Mouse (Mus musculus) limb, embryonic 14.5 days (tissue): Measurements from ENCODE around the gene Mink1. TPM values are rescaled to one million over a fixed set of nuclear protein-coding genes. Genes with fewer than 3 reads are reported as not detected.

Experiments
- ATAC-seq: fragments of 200-750 bp; cut with Nextera tagmentation; 2 replicates; pipeline ENCODE4 v1.8.0; 2017; ENCODE audit warnings: low read depth, moderate number of reproducible peaks, moderate TSS enrichment; ENCODE audit not compliant: low FRiP score
- DNase-seq: peaks from one replicate; pipeline ENCODE4 v3.0.0-alpha.2; 2015; ENCODE audit warnings: low spot score
- H3K27ac ChIP-seq: fragments of 300-500 bp; sonication (generic); replicated peaks from 2 replicates; pipeline ENCODE4 v1.5.1; 2014; ENCODE audit warnings: low read depth, mild to moderate bottlenecking, low read length, moderate library complexity, mixed read lengths
- H3K27me3 ChIP-seq: fragments of 300-500 bp; sonication (generic); 2 replicates; pipeline ENCODE4 v1.6.1; 2014; ENCODE audit warnings: low read length, mixed read lengths; ENCODE audit not compliant: control insufficient read depth, insufficient read depth
- H3K36me3 ChIP-seq: fragments of 300-500 bp; sonication (generic); 2 replicates; pipeline ENCODE4 v1.6.1; 2014; ENCODE audit warnings: mild to moderate bottlenecking, low read length, moderate library complexity, mixed read lengths; ENCODE audit not compliant: control insufficient read depth, insufficient read depth
- H3K4me1 ChIP-seq: fragments of 300-500 bp; sonication (generic); 2 replicates; pipeline ENCODE4 v1.6.1; 2014; ENCODE audit warnings: antibody characterized with exemption, low read length, mixed read lengths; ENCODE audit not compliant: control insufficient read depth, insufficient read depth
- H3K4me2 ChIP-seq: fragments of 300-500 bp; sonication (generic); replicated peaks from 2 replicates; pipeline ENCODE4 v1.6.1; 2014; ENCODE audit warnings: low read depth, mild to moderate bottlenecking, low read length, moderate library complexity; ENCODE audit not compliant: severe bottlenecking
- H3K4me3 ChIP-seq: fragments of 300-500 bp; sonication (generic); replicated peaks from 2 replicates; pipeline ENCODE4 v1.5.1; 2014; ENCODE audit warnings: low read length
- H3K9ac ChIP-seq: fragments of 300-500 bp; sonication (generic); 2 replicates; pipeline ENCODE4 v1.6.1; 2014; ENCODE audit warnings: mild to moderate bottlenecking, low read depth, low read length, moderate library complexity; ENCODE audit not compliant: severe bottlenecking
- H3K9me3 ChIP-seq: fragments of 300-500 bp; sonication (generic); 2 replicates; pipeline ENCODE4 v1.6.1; 2016; ENCODE audit warnings: low read length; ENCODE audit not compliant: control insufficient read depth
- POLR2A ChIP-seq: fragments of 200-500 bp; IDR thresholded peaks from 2 replicates; pipeline ENCODE4 v1.8.0; 2012; ENCODE audit warnings: inconsistent platforms, mild to moderate bottlenecking, moderate library complexity, borderline replicate concordance; ENCODE audit not compliant: insufficient read depth, insufficient read length; ENCODE audit errors: extremely low read depth
- WGBS: fragments of 180-500 bp; shearing (Covaris S2); extraction: QIAGEN DNeasy Blood & Tissue Kit; methylation state at CpG from one replicate; pipeline ENCODE4 v1.1.7; 2014; 5-methylcytosine and 5-hydroxymethylcytosine counted together
- polyA plus RNA-seq, 2 experiments: library from polyadenylated mRNA; depleted of rRNA in 1 of 2; stranded (reverse) in 1 of 2; unstranded in 1 of 2; fragments of >200 nt; fragmentation: Nextera tagmentation in 1 of 2; extraction: Ambion mirVana in 1 of 2; gene quantifications; 2 replicates each; pipeline versions ENCODE4 v1.2.1 to v1.2.3; 2012 to 2014

The Mink1 gene
- polyA plus RNA-seq, 2 experiments: 19.8 to 91.2 TPM

- WGBS: 11% methylated on average over 16 of the region's 16 CpGs
- Histone ChIP-seq H3K27ac (peak overlapping the region; percentile 97), H3K9ac (peak overlapping the region; percentile 96), H3K4me2 (peak overlapping the region; percentile 97), H3K4me3 (peak overlapping the region; percentile 100), H3K9me3 (no peaks in the 10 kb centered on the region), H3K36me3 (peaks cover 23% of the 10 kb centered on the region), H3K27me3 (no peaks in the 10 kb centered on the region), H3K4me1 (peaks cover 23% of the 10 kb centered on the region)
- peak; percentile 31; the same call in 1 of the 2 replicates for ATAC-seq
- DNase-seq: peak; percentile 49
- no peak for TF ChIP-seq POLR2A
Observed at GRCm38 (mm10) chr11:70656456-70656927, 93.8 kb downstream of the Mink1 start.

- H3K27me3 ChIP-seq: no peaks in the 10 kb centered on the region
- H3K36me3 ChIP-seq: peaks cover 20% of the 10 kb centered on the region
- no peaks in the 10 kb centered on the region for H3K9me3 ChIP-seq
- WGBS: 14% methylated on average over 3 of the region's 3 CpGs
- ATAC-seq (no peak), DNase-seq (peak; percentile 20)
- H3K4me1 ChIP-seq: peaks cover 23% of the 10 kb centered on the region
- TF ChIP-seq POLR2A: no peak
- H3K4me3 ChIP-seq: peak within 1 kb of the TSS; percentile 100
- peak within 1 kb of the TSS; percentile 96 for H3K9ac ChIP-seq
- H3K27ac ChIP-seq: peak within 1 kb of the TSS; percentile 97
- peak within 1 kb of the TSS; percentile 97 for H3K4me2 ChIP-seq
Observed at GRCm38 (mm10) chr11:70656964-70657363, 94.3 kb downstream of the Mink1 start, which contains the start of gene Eno3. Eno3 (plus strand) TSS chr11:70657202.

GRCm38 (mm10) chr11:70657573-70657972, 94.9 kb downstream of the Mink1 start:
- Histone ChIP-seq H3K27me3 (no peaks in the 10 kb centered on the region), H3K9me3 (no peaks in the 10 kb centered on the region), H3K4me1 (peaks cover 22% of the 10 kb centered on the region), H3K9ac (0 out of 2 replicates have a peak overlapping the region, but pooled peaks have one; percentile 5), H3K4me2 (peak overlapping the region; percentile 97; the same call in 1 of the 2 replicates), H3K27ac (peak overlapping the region; percentile 97; the same call in 1 of the 2 replicates), H3K4me3 (no peak overlapping the region), H3K36me3 (peaks cover 20% of the 10 kb centered on the region)
- 45% methylated on average over 6 of the region's 6 CpGs for WGBS
- ATAC-seq: no peak
- DNase-seq: no peak
- TF ChIP-seq POLR2A: no peak

- peaks cover 19% of the 10 kb centered on the region for H3K4me1 ChIP-seq
- no peak for TF ChIP-seq POLR2A
Observed at GRCm38 (mm10) chr11:70657991-70658390, 95.3 kb downstream of the Mink1 start.

GRCm38 (mm10) chr11:70658521-70658920, 95.8 kb downstream of the Mink1 start:
- no peaks in the 10 kb centered on the region for H3K27me3 ChIP-seq
- ATAC-seq (no peak), DNase-seq (no peak)
- peaks cover 24% of the 10 kb centered on the region for H3K36me3 ChIP-seq
- H3K27ac ChIP-seq: no peak overlapping the region
- TF ChIP-seq POLR2A: no peak
- 72% methylated on average over 5 of the region's 5 CpGs for WGBS
- no peaks in the 10 kb centered on the region for H3K9me3 ChIP-seq
- no peak overlapping the region for H3K4me3 ChIP-seq
- no peak overlapping the region for H3K4me2 ChIP-seq
- H3K4me1 ChIP-seq: peaks cover 19% of the 10 kb centered on the region
- H3K9ac ChIP-seq: no peak overlapping the region

More at GRCm38 (mm10) chr11:70657991-70658390, 95.3 kb downstream of the Mink1 start:
- peaks cover 20% of the 10 kb centered on the region for H3K36me3 ChIP-seq
- no peak overlapping the region for H3K4me3 ChIP-seq
- no peak overlapping the region for H3K27ac ChIP-seq
- no peaks in the 10 kb centered on the region for H3K9me3 ChIP-seq
- H3K27me3 ChIP-seq: no peaks in the 10 kb centered on the region
- H3K4me2 ChIP-seq: 0 out of 2 replicates have a peak overlapping the region, but pooled peaks have one; percentile 97
- DNase-seq (no peak), ATAC-seq (no peak)
- 0 out of 2 replicates have a peak overlapping the region, but pooled peaks have one; percentile 5 for H3K9ac ChIP-seq
- WGBS: 59% methylated on average over 9 of the region's 9 CpGs

- Histone ChIP-seq H3K27me3 (no peaks in the 10 kb centered on the region), H3K9me3 (no peaks in the 10 kb centered on the region), H3K4me2 (no peak overlapping the region), H3K36me3 (peaks cover 28% of the 10 kb centered on the region), H3K9ac (no peak overlapping the region), H3K4me3 (no peak overlapping the region), H3K4me1 (peaks cover 19% of the 10 kb centered on the region), H3K27ac (no peak overlapping the region)
- TF ChIP-seq POLR2A: no peak
- DNase-seq (no peak), ATAC-seq (no peak)
- WGBS: 71% methylated on average over 8 of the region's 8 CpGs
Observed at GRCm38 (mm10) chr11:70658942-70659341, 96.3 kb downstream of the Mink1 start.
